Mouse (Mus musculus) midbrain, embryonic 11.5 days (tissue): Measurements from ENCODE around the gene Mvk. TPM values are rescaled to one million over a fixed set of nuclear protein-coding genes. Genes with fewer than 3 reads are reported as not detected.

Source experiments
- ATAC-seq: fragments of 200-750 bp; cut with Nextera tagmentation; 2 replicates; pipeline ENCODE4 v1.8.0; 2017; ENCODE audit warnings: moderate TSS enrichment, moderate library complexity; ENCODE audit not compliant: low FRiP score
- DNase-seq: peaks from one replicate; pipeline ENCODE4 v3.0.0; 2015; ENCODE audit warnings: low spot score; ENCODE audit errors: missing footprints
- H3K27ac ChIP-seq: fragments of 300-500 bp; sonication (generic); 2 replicates; pipeline ENCODE4 v1.5.1; 2014; ENCODE audit warnings: low read depth, low read length
- H3K27me3 ChIP-seq: fragments of 300-500 bp; sonication (generic); 2 replicates; pipeline ENCODE4 v1.6.1; 2014; ENCODE audit warnings: mild to moderate bottlenecking, low read length, moderate library complexity, mixed read lengths; ENCODE audit not compliant: control insufficient read depth, insufficient read depth
- H3K36me3 ChIP-seq: fragments of 300-500 bp; sonication (generic); 2 replicates; pipeline ENCODE4 v1.6.1; 2014; ENCODE audit warnings: mild to moderate bottlenecking, low read length, moderate library complexity, mixed read lengths; ENCODE audit not compliant: control insufficient read depth, insufficient read depth
- H3K4me1 ChIP-seq: fragments of 300-500 bp; sonication (generic); 2 replicates; pipeline ENCODE4 v1.6.1; 2014; ENCODE audit warnings: low read length; ENCODE audit not compliant: control insufficient read depth, insufficient read depth
- H3K4me2 ChIP-seq: fragments of 300-500 bp; sonication (generic); 2 replicates; pipeline ENCODE4 v1.6.1; 2014; ENCODE audit warnings: mild to moderate bottlenecking, moderate library complexity
- H3K4me3 ChIP-seq: fragments of 300-500 bp; sonication (generic); 2 replicates; pipeline ENCODE4 v1.5.1; 2014; ENCODE audit warnings: low read depth, low read length
- H3K9ac ChIP-seq: fragments of 300-500 bp; sonication (generic); 2 replicates; pipeline ENCODE4 v1.6.1; 2014; ENCODE audit warnings: low read length
- H3K9me3 ChIP-seq: fragments of 300-500 bp; sonication (generic); 2 replicates; pipeline ENCODE4 v1.6.1; 2016; ENCODE audit warnings: low read length; ENCODE audit not compliant: control insufficient read depth
- WGBS: fragments of 180-500 bp; shearing (Covaris S2); extraction: QIAGEN DNeasy Blood & Tissue Kit; methylation state at CpG from one replicate; pipeline ENCODE4 v1.1.7; 2014; 5-methylcytosine and 5-hydroxymethylcytosine counted together
- polyA plus RNA-seq: library from polyadenylated mRNA; unstranded; fragments of >200 nt; fragmentation: Nextera tagmentation; extraction: Ambion mirVana; gene quantifications from 2 replicates; pipeline ENCODE4 v1.2.1, GENCODE M21; 2014

Mvk gene
- polyA plus RNA-seq, 1 experiment from 2014 or later: 63.3 TPM

GRCm38 (mm10) chr5:114416855-114417254 lies 27.2 kb upstream of the Mvk start:
- no peak overlapping the region for H3K4me2 ChIP-seq
- DNase-seq (no peak), ATAC-seq (no peak)
- no peak overlapping the region for H3K27ac ChIP-seq
- no peaks in the 10 kb centered on the region for H3K4me1 ChIP-seq
- 87% methylated on average over 8 of the region's 8 CpGs for WGBS
- no peaks in the 10 kb centered on the region for H3K9me3 ChIP-seq
- H3K36me3 ChIP-seq: peaks cover 44% of the 10 kb centered on the region
- no peak overlapping the region for H3K4me3 ChIP-seq
- no peak overlapping the region for H3K9ac ChIP-seq
- H3K27me3 ChIP-seq: no peaks in the 10 kb centered on the region

- Histone ChIP-seq H3K27ac (no peak overlapping the region), H3K27me3 (no peaks in the 10 kb centered on the region), H3K4me2 (no peak overlapping the region), H3K9ac (no peak overlapping the region), H3K9me3 (no peaks in the 10 kb centered on the region), H3K36me3 (peaks cover 34% of the 10 kb centered on the region), H3K4me3 (no peak overlapping the region), H3K4me1 (no peaks in the 10 kb centered on the region)
- DNase-seq: peak; percentile 86
- ATAC-seq: no peak
- WGBS: 83% methylated on average over 8 of the region's 8 CpGs
Measured at GRCm38 (mm10) chr5:114418541-114418940, 25.5 kb upstream of the Mvk start.

DNA sequence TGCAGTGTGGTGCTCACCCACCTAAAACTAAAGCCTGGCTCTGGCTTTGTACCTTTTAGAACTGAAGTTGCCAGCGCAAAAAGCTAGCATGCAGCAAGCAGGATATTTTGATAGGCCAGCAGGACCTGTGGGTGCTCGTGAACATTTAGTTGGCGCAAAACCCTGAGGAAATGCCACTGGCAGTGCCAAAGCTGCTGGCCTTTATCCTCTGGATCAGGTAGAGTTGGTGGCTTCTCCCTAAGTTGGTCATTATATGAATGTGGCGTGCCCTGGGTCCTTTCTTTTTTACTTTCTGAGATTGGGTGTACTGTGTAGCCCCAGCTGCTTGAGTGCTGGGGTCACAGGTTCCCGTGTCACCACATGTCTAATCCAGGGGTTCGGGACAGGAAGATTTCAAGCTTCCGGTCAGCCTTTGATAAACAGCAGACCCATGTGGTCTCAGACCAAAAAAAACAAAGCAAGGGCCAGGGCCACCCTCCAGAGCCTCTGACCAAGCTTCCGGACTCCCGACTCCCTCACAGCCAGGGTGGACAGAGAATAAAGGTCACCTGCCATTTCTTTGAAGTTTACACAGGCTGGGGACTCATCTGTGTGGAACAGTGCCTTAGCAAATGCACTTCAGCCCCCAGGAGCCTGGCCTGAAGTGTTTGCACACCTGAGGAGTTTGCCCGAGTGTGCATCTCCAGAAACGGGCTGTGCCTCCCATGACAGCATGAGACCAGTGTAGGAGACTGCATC lies 22.3 kb upstream of the Mvk start:
- ATAC-seq (no peak), DNase-seq (no peak)
- H3K27me3 ChIP-seq: no peaks in the 10 kb centered on the region
- 85% methylated on average over 11 of the region's 11 CpGs for WGBS
- no peak overlapping the region for H3K4me3 ChIP-seq
- H3K36me3 ChIP-seq: peaks cover 22% of the 10 kb centered on the region
- H3K27ac ChIP-seq: no peak overlapping the region
- H3K4me2 ChIP-seq: no peak overlapping the region
- no peaks in the 10 kb centered on the region for H3K9me3 ChIP-seq
- no peaks in the 10 kb centered on the region for H3K4me1 ChIP-seq
- no peak overlapping the region for H3K9ac ChIP-seq

DNA sequence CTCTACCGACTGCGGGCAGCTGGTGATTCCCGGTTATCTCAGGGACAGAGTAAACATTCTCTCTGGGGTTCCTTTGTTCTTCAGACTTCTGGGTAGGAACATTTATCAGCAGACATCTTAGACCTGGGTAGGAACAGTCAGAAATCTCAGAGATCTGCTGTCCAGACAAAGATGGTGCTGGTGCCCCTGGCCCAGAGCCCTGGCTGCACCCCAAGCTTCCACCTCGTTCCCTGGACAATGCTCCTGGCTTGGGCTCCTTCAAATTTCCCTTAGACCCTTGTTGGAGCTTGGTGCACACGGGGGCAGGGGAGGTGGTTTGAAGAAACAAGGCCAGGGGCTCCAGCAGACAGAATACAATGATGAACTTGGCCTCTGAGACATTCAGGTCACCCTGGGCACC lies 21.5 kb upstream of the Mvk start:
- peaks cover 15% of the 10 kb centered on the region for H3K36me3 ChIP-seq
- WGBS: 46% methylated on average over 5 of the region's 5 CpGs

DNA sequence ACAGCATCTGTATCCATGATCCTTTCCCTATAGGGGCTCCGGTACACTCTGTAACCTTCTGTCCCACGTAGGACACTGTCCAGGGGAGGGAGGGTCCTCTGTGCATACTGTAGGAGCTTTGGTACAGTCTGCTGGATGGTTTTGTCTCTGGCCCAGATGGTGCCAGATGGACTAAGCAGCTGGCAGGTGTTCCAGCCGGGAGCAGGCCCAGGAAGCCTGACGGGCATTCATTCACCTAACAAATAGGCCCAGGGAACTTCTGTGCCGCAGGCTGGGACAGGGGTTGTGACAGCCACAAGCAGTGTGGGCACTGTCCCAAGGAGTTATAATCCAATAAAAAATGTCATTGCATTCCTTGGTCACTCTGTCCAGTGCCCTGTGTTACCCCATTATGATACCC lies 20.1 kb upstream of the Mvk start:
- Histone ChIP-seq H3K27ac (no peak overlapping the region), H3K9me3 (no peaks in the 10 kb centered on the region), H3K4me3 (no peak overlapping the region), H3K4me1 (no peaks in the 10 kb centered on the region), H3K36me3 (peaks cover 10% of the 10 kb centered on the region), H3K4me2 (no peak overlapping the region), H3K9ac (no peak overlapping the region), H3K27me3 (no peaks in the 10 kb centered on the region)
- no peak for DNase-seq
- no peak for ATAC-seq
- WGBS: 82% methylated on average over 5 of the region's 5 CpGs

More for the DNA sequence above, 21.5 kb upstream of the Mvk start:
- Histone ChIP-seq H3K9ac (no peak overlapping the region), H3K27ac (no peak overlapping the region), H3K27me3 (no peaks in the 10 kb centered on the region), H3K4me3 (no peak overlapping the region), H3K4me2 (no peak overlapping the region), H3K9me3 (no peaks in the 10 kb centered on the region), H3K4me1 (no peaks in the 10 kb centered on the region)
- ATAC-seq (no peak), DNase-seq (no peak)

DNA sequence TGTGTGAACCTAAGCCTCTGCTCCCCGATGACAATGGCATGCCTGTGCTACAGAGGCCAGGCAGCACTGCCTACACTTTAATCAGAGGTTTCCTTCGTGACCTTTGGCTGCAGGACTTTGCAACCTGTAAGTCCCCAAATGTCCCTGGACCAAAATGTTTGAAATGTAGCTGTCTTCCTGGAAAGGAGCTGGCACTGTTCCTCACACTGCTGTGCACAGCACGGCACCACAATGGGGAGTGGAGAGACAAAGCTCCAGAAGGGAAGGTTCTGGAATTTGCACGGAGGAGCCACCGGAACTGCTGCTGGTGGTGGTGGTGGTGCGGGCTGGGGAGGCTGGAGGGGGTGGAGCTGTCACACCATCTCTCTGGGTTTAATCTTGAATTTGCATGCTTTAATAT lies 17.3 kb upstream of the Mvk start:
- no peaks in the 10 kb centered on the region for H3K4me1 ChIP-seq
- no peak overlapping the region for H3K9ac ChIP-seq
- ATAC-seq (no peak), DNase-seq (no peak)
- H3K9me3 ChIP-seq: no peaks in the 10 kb centered on the region
- WGBS: 84% methylated on average over 6 of the region's 6 CpGs
- no peak overlapping the region for H3K4me2 ChIP-seq
- H3K27me3 ChIP-seq: no peaks in the 10 kb centered on the region
- no peak overlapping the region for H3K27ac ChIP-seq
- H3K4me3 ChIP-seq: no peak overlapping the region
- no peaks in the 10 kb centered on the region for H3K36me3 ChIP-seq

- H3K27ac ChIP-seq: no peak overlapping the region
- no peak overlapping the region for H3K9ac ChIP-seq
- no peaks in the 10 kb centered on the region for H3K9me3 ChIP-seq
- no peak for ATAC-seq
- no peak for DNase-seq
- no peaks in the 10 kb centered on the region for H3K36me3 ChIP-seq
- H3K4me3 ChIP-seq: no peak overlapping the region
- 85% methylated on average over 18 of the region's 18 CpGs for WGBS
- no peaks in the 10 kb centered on the region for H3K4me1 ChIP-seq
- no peaks in the 10 kb centered on the region for H3K27me3 ChIP-seq
- no peak overlapping the region for H3K4me2 ChIP-seq
Measured at GRCm38 (mm10) chr5:114428621-114429020, 15.4 kb upstream of the Mvk start.

GRCm38 (mm10) chr5:114429781-114430180 lies 14.3 kb upstream of the Mvk start:
- no peaks in the 10 kb centered on the region for H3K9me3 ChIP-seq
- H3K27me3 ChIP-seq: no peaks in the 10 kb centered on the region
- no peaks in the 10 kb centered on the region for H3K4me1 ChIP-seq
- H3K27ac ChIP-seq: no peak overlapping the region
- no peak overlapping the region for H3K4me2 ChIP-seq
- H3K9ac ChIP-seq: no peak overlapping the region
- 89% methylated on average over 7 of the region's 7 CpGs for WGBS
- DNase-seq: no peak
- no peaks in the 10 kb centered on the region for H3K36me3 ChIP-seq
- ATAC-seq: no peak
- H3K4me3 ChIP-seq: no peak overlapping the region

GRCm38 (mm10) chr5:114434359-114434758 lies 9.7 kb upstream of the Mvk start:
- Histone ChIP-seq H3K4me2 (no peak overlapping the region), H3K9ac (no peak overlapping the region), H3K9me3 (no peaks in the 10 kb centered on the region), H3K4me1 (no peaks in the 10 kb centered on the region), H3K27ac (no peak overlapping the region), H3K36me3 (0 out of 2 replicates have a peak, but pooled peaks cover 3% of the 10 kb centered on the region), H3K27me3 (no peaks in the 10 kb centered on the region), H3K4me3 (no peak overlapping the region)
- DNase-seq (no peak), ATAC-seq (no peak)
- 94% methylated on average over 8 of the region's 8 CpGs for WGBS
